8 mouse cellular contexts compared by ENCODE assay signal in genomic region chr4:58671406-58672035, GRCm38 (mm10).
DNase-seq lines count a peak whose midpoint lies in the region; ATAC-seq and TF ChIP-seq lines count a peak whose summit lies in the region.

No protein-coding gene starts in this region.

- H3K4me1 ChIP-seq in kidney, postnatal 0 days (replicated peaks; ENCODE audit: insufficient read depth, low read length), result no peaks in the 10 kb centered on the region
- H3K4me1 ChIP-seq in forebrain, embryonic 10.5 days, result peaks cover 43% of the 10 kb centered on the region

- peak overlapping the region; percentile 45 for H3K4me2 ChIP-seq in kidney, postnatal 0 days (ENCODE audit: low read length)

- H3K36me3 ChIP-seq in kidney, postnatal 0 days (ENCODE audit: insufficient read depth, low read length), result no peaks in the 10 kb centered on the region
- no peaks in the 10 kb centered on the region for H3K36me3 ChIP-seq in forebrain, embryonic 10.5 days (replicated peaks)

- H3K9ac ChIP-seq in kidney, postnatal 0 days (ENCODE audit: low read depth, low read length), result no peak overlapping the region

- H3K27ac ChIP-seq in kidney, postnatal 0 days, result 0 out of 2 replicates have a peak overlapping the region, but pooled peaks have one; percentile 27
- peak overlapping the region; percentile 82 for H3K27ac ChIP-seq in forebrain, embryonic 10.5 days

- 31% methylated on average over 14 of the region's 14 CpGs for WGBS in kidney, postnatal 0 days
- 38% methylated on average over 14 of the region's 14 CpGs for WGBS in forebrain, embryonic 10.5 days

- no peak for TF ChIP-seq CTCF in kidney, postnatal 0 days (IDR thresholded peaks at IDR 0.05; ENCODE audit: low read depth)

- H3K4me3 ChIP-seq in kidney, postnatal 0 days (replicated peaks; ENCODE audit: low read depth, low read length), result no peak overlapping the region
- peak overlapping the region; percentile 9; the same call in 1 of the 2 replicates for H3K4me3 ChIP-seq in forebrain, embryonic 10.5 days

- DNase-seq in kidney, postnatal 0 days (ENCODE audit: low spot score), result peak; percentile 64
- DNase-seq in kidney, postnatal 10 days, result no peak
- DNase-seq in adrenal gland, postnatal 14 days, result peak; percentile 73
- peak; percentile 40 for DNase-seq in forebrain, embryonic 10.5 days (ENCODE audit: extremely low spot score, low spot score)
- DNase-seq in neural tube, embryonic 10.5 days (ENCODE audit: extremely low spot score, low spot score), result peak; percentile 54
- no peak for DNase-seq in layer of hippocampus, adult 8-10 months (ENCODE audit: low spot score in 2 of 2)
- DNase-seq in right cerebral cortex, postnatal 25 days, result no peak
- no peak for DNase-seq in heart, postnatal 14 days

- intact Hi-C loops in heart, postnatal 14 days (cut with DNase I), result no loop called here

- no peaks in the 10 kb centered on the region for H3K27me3 ChIP-seq in kidney, postnatal 0 days (ENCODE audit: insufficient read depth, low read length)
- H3K27me3 ChIP-seq in forebrain, embryonic 10.5 days (ENCODE audit: poor library complexity, severe bottlenecking), result peaks cover 61% of the 10 kb centered on the region

- no peaks in the 10 kb centered on the region for H3K9me3 ChIP-seq in kidney, postnatal 0 days (replicated peaks; ENCODE audit: low read length)
- H3K9me3 ChIP-seq in forebrain, embryonic 10.5 days, result no peaks in the 10 kb centered on the region

- ATAC-seq in kidney, postnatal 0 days (replicated peaks; ENCODE audit: low FRiP score, low read depth), result no peak

Comparison
In these comparisons a context has a peak if more than half of its experiments do, and no peak if none do; other contexts are left out.
1. DNase-seq: peak in kidney, postnatal 0 days (single experiment), adrenal gland, postnatal 14 days (single experiment), forebrain, embryonic 10.5 days (single experiment) and neural tube, embryonic 10.5 days (single experiment); none in kidney, postnatal 10 days (single experiment), layer of hippocampus, adult 8-10 months (0 of 2), right cerebral cortex, postnatal 25 days (single experiment) and heart, postnatal 14 days (0 of 2).